Mouse (Mus musculus) heart, postnatal 10 days (tissue): ENCODE data around the gene Pde4d. TPM values are rescaled to one million over a fixed set of nuclear protein-coding genes. Genes with fewer than 3 reads are reported as not detected.

Experiments used
- DNase-seq, 2 experiments: peaks; one replicate each; pipeline ENCODE4 v3.0.0; 2021
- intact Hi-C: fragments of 180-260 bp; cut with DNase I; formaldehyde crosslinking; loops from one replicate; pipeline ENCODE4 v1.15.1; 2025
- total RNA-seq, 2 experiments: library from RNA; stranded (reverse); gene quantifications; 2 replicates each; pipeline ENCODE4 v1.2.3; 2021

The Pde4d gene
- total RNA-seq, 2 experiments from 2014 or later: 42.0 to 50.9 TPM

GRCm38 (mm10) chr13:109121867-109122266 is 672.1 kb downstream of the Pde4d start:
- DNase-seq: no peak
- intact Hi-C loops: no loop called here

- intact Hi-C loops: no loop called here
- no peak for DNase-seq
Measured at GRCm38 (mm10) chr13:109136405-109136804, 686.7 kb downstream of the Pde4d start.

GRCm38 (mm10) chr13:109158703-109159102 is 709.0 kb downstream of the Pde4d start:
- intact Hi-C loops: no loop called here
- DNase-seq: no peak

- intact Hi-C loops: no loop called here
Measured at GRCm38 (mm10) chr13:109168556-109169334, 719.0 kb downstream of the Pde4d start.

GRCm38 (mm10) chr13:109169335-109169606 is 719.5 kb downstream of the Pde4d start:
- no peak for DNase-seq

More at GRCm38 (mm10) chr13:109168556-109169334, 719.0 kb downstream of the Pde4d start:
- no peak for DNase-seq

GRCm38 (mm10) chr13:109171688-109172087 is 721.9 kb downstream of the Pde4d start:
- no peak for DNase-seq
- intact Hi-C loops: no loop called here

More at GRCm38 (mm10) chr13:109169335-109169606, 719.5 kb downstream of the Pde4d start:
- intact Hi-C loops: no loop called here

- intact Hi-C loops: no loop called here
Measured at GRCm38 (mm10) chr13:109175281-109175680, 725.5 kb downstream of the Pde4d start.

GRCm38 (mm10) chr13:109175852-109176621 is 726.3 kb downstream of the Pde4d start:
- no peak for DNase-seq

More at GRCm38 (mm10) chr13:109175281-109175680, 725.5 kb downstream of the Pde4d start:
- no peak for DNase-seq

GRCm38 (mm10) chr13:109181363-109181762 is 731.6 kb downstream of the Pde4d start:
- no peak for DNase-seq

More at GRCm38 (mm10) chr13:109175852-109176621, 726.3 kb downstream of the Pde4d start:
- intact Hi-C loops: no loop called here

GRCm38 (mm10) chr13:109190652-109191051 is 740.9 kb downstream of the Pde4d start:
- no peak for DNase-seq
- intact Hi-C loops: no loop called here

More at GRCm38 (mm10) chr13:109181363-109181762, 731.6 kb downstream of the Pde4d start:
- intact Hi-C loops: no loop called here

- DNase-seq: no peak
Measured at GRCm38 (mm10) chr13:109191176-109191575, 741.4 kb downstream of the Pde4d start.

GRCm38 (mm10) chr13:109205541-109205940 is 755.8 kb downstream of the Pde4d start:
- intact Hi-C loops: no loop called here
- DNase-seq: no peak

More at GRCm38 (mm10) chr13:109191176-109191575, 741.4 kb downstream of the Pde4d start:
- intact Hi-C loops: no loop called here

GRCm38 (mm10) chr13:109208607-109209006 is 758.9 kb downstream of the Pde4d start:
- DNase-seq: no peak
- intact Hi-C loops: no loop called here

GRCm38 (mm10) chr13:109209413-109209812 is 759.7 kb downstream of the Pde4d start:
- peak; percentile 22 to 29 for DNase-seq
- intact Hi-C loops: no loop called here

GRCm38 (mm10) chr13:109210403-109210802 is 760.7 kb downstream of the Pde4d start:
- intact Hi-C loops: loop anchor here (1.0 to 10.0 kb wide), 6 partner anchors 328 to 1046 kb away; no protein-coding TSS in a partner anchor
- DNase-seq: peak; percentile 78 to 90

- intact Hi-C loops: loop anchor here (2.0 to 10.0 kb wide), 5 partner anchors 399 to 1047 kb away; no protein-coding TSS in a partner anchor
- no peak for DNase-seq
Measured at GRCm38 (mm10) chr13:109211471-109211870, 761.7 kb downstream of the Pde4d start.

GRCm38 (mm10) chr13:109211941-109212487 is 762.3 kb downstream of the Pde4d start:
- no peak for DNase-seq
- intact Hi-C loops: loop anchor here (2.0 to 10.0 kb wide), 6 partner anchors 399 to 1047 kb away; no protein-coding TSS in a partner anchor

- intact Hi-C loops: loop anchor here (2.0 to 10.0 kb wide), 3 partner anchors 866 to 1048 kb away; no protein-coding TSS in a partner anchor
Measured at GRCm38 (mm10) chr13:109212788-109213473, 763.2 kb downstream of the Pde4d start.

GRCm38 (mm10) chr13:109219019-109219725 is 769.4 kb downstream of the Pde4d start:
- no peak for DNase-seq
- intact Hi-C loops: loop anchor here (10.0 kb wide), 1 partner anchor 1054 kb away; no protein-coding TSS in a partner anchor

More at GRCm38 (mm10) chr13:109212788-109213473, 763.2 kb downstream of the Pde4d start:
- DNase-seq: peak; percentile 33 to 66
